Mouse (Mus musculus) hindbrain, embryonic 10.5 days (tissue): ENCODE measurements around the gene Tex2. TPM values are rescaled to one million over a fixed set of nuclear protein-coding genes. Genes with fewer than 3 reads are reported as not detected.

Source experiments
- DNase-seq: peaks from one replicate; pipeline ENCODE4 v3.0.0-alpha.2; 2017; ENCODE audit warnings: low spot score
- H3K27ac ChIP-seq: fragments of 300-500 bp; sonication (generic); 2 replicates; pipeline ENCODE4 v1.5.1; 2016; ENCODE audit warnings: mild to moderate bottlenecking, moderate library complexity
- H3K27me3 ChIP-seq: fragments of 300-500 bp; sonication (generic); 2 replicates; pipeline ENCODE4 v1.6.1; 2016; ENCODE audit warnings: mild to moderate bottlenecking; ENCODE audit not compliant: poor library complexity, insufficient read depth, severe bottlenecking
- H3K36me3 ChIP-seq: fragments of 300-500 bp; sonication (generic); 2 replicates; pipeline ENCODE4 v1.6.1; 2016; ENCODE audit warnings: mild to moderate bottlenecking, moderate library complexity
- H3K4me1 ChIP-seq: fragments of 300-500 bp; sonication (generic); replicated peaks from 2 replicates; pipeline ENCODE4 v1.6.1; 2016; ENCODE audit warnings: mild to moderate bottlenecking
- H3K4me3 ChIP-seq: fragments of 300-500 bp; sonication (generic); 2 replicates; pipeline ENCODE4 v1.5.1; 2016; ENCODE audit warnings: mild to moderate bottlenecking, moderate library complexity
- H3K9me3 ChIP-seq: fragments of 300-500 bp; sonication (generic); 2 replicates; pipeline ENCODE4 v1.6.1; 2016; ENCODE audit warnings: mild to moderate bottlenecking, moderate library complexity
- WGBS: fragments of 180-500 bp; shearing (Covaris S2); methylation state at CpG from one replicate; pipeline ENCODE4 v1.1.7; 2016; 5-methylcytosine and 5-hydroxymethylcytosine counted together
- polyA plus RNA-seq: library from polyadenylated mRNA; unstranded; fragments of >200 nt; fragmentation: Nextera tagmentation; extraction: Ambion mirVana; gene quantifications from 2 replicates; pipeline ENCODE4 v1.2.1, GENCODE M21; 2016

The Tex2 gene
- polyA plus RNA-seq, 1 experiment from 2014 or later, result 7.9 TPM

GRCm38 (mm10) chr11:106613638-106614338 is 565 bp upstream of the Tex2 start:
- H3K4me1 ChIP-seq, result peaks cover 19% of the 10 kb centered on the region
- no peaks in the 10 kb centered on the region for H3K9me3 ChIP-seq
- H3K27me3 ChIP-seq, result peaks cover 11% of the 10 kb centered on the region; the same call in 1 of the 2 replicates
- H3K36me3 ChIP-seq, result no peaks in the 10 kb centered on the region
- H3K4me3 ChIP-seq, result peak overlapping the region; percentile 99
- peak overlapping the region; percentile 90; the same call in 1 of the 2 replicates for H3K27ac ChIP-seq
- DNase-seq, result no peak
- 59% methylated on average over 15 of the region's 15 CpGs for WGBS

- Histone ChIP-seq H3K27me3 (peaks cover 11% of the 10 kb centered on the region; the same call in 1 of the 2 replicates), H3K27ac (peak overlapping the region; percentile 90), H3K4me1 (peaks cover 19% of the 10 kb centered on the region), H3K9me3 (no peaks in the 10 kb centered on the region), H3K36me3 (no peaks in the 10 kb centered on the region), H3K4me3 (peak overlapping the region; percentile 99)
- no peak for DNase-seq
- WGBS, result 0% methylated on average over 67 of the region's 67 CpGs
Observed at GRCm38 (mm10) chr11:106612209-106612960, 838 bp downstream of the Tex2 start.

GRCm38 (mm10) chr11:106609731-106610130 is 3.5 kb downstream of the Tex2 start:
- DNase-seq, result no peak
- H3K9me3 ChIP-seq, result no peaks in the 10 kb centered on the region
- H3K27me3 ChIP-seq, result peaks cover 11% of the 10 kb centered on the region; the same call in 1 of the 2 replicates
- H3K36me3 ChIP-seq, result peaks cover 1% of the 10 kb centered on the region; the same call in 1 of the 2 replicates
- H3K4me3 ChIP-seq, result no peak overlapping the region
- 77% methylated on average over 8 of the region's 8 CpGs for WGBS
- peaks cover 27% of the 10 kb centered on the region for H3K4me1 ChIP-seq
- no peak overlapping the region for H3K27ac ChIP-seq

- DNase-seq, result no peak
- Histone ChIP-seq H3K4me3 (no peak overlapping the region), H3K36me3 (peaks cover 6% of the 10 kb centered on the region), H3K9me3 (no peaks in the 10 kb centered on the region), H3K27ac (no peak overlapping the region), H3K4me1 (peaks cover 21% of the 10 kb centered on the region), H3K27me3 (peaks cover 11% of the 10 kb centered on the region; the same call in 1 of the 2 replicates)
- 77% methylated on average over 6 of the region's 6 CpGs for WGBS
Observed at GRCm38 (mm10) chr11:106607316-106607715, 5.9 kb downstream of the Tex2 start.

GRCm38 (mm10) chr11:106606042-106606441 is 7.2 kb downstream of the Tex2 start:
- H3K27ac ChIP-seq, result no peak overlapping the region
- 52% methylated on average over 5 of the region's 5 CpGs for WGBS

GRCm38 (mm10) chr11:106603230-106603629 is 10.0 kb downstream of the Tex2 start:
- H3K4me1 ChIP-seq, result peaks cover 31% of the 10 kb centered on the region
- H3K27me3 ChIP-seq, result no peaks in the 10 kb centered on the region
- no peak overlapping the region for H3K27ac ChIP-seq
- H3K4me3 ChIP-seq, result no peak overlapping the region
- H3K36me3 ChIP-seq, result peaks cover 6% of the 10 kb centered on the region
- no peak for DNase-seq
- no peaks in the 10 kb centered on the region for H3K9me3 ChIP-seq
- 90% methylated on average over 11 of the region's 11 CpGs for WGBS

More at GRCm38 (mm10) chr11:106606042-106606441, 7.2 kb downstream of the Tex2 start:
- no peak for DNase-seq
- peaks cover 3% of the 10 kb centered on the region; the same call in 1 of the 2 replicates for H3K27me3 ChIP-seq
- H3K36me3 ChIP-seq, result peaks cover 6% of the 10 kb centered on the region
- no peak overlapping the region for H3K4me3 ChIP-seq
- no peaks in the 10 kb centered on the region for H3K9me3 ChIP-seq
- H3K4me1 ChIP-seq, result peaks cover 17% of the 10 kb centered on the region; the same call in 1 of the 2 replicates

GRCm38 (mm10) chr11:106600124-106600523 is 13.1 kb downstream of the Tex2 start:
- no peak for DNase-seq
- 81% methylated on average over 5 of the region's 5 CpGs for WGBS
- Histone ChIP-seq H3K27ac (no peak overlapping the region), H3K4me1 (peaks cover 36% of the 10 kb centered on the region), H3K36me3 (peaks cover 6% of the 10 kb centered on the region), H3K4me3 (no peak overlapping the region), H3K9me3 (no peaks in the 10 kb centered on the region), H3K27me3 (no peaks in the 10 kb centered on the region)

GRCm38 (mm10) chr11:106599345-106599744 is 13.9 kb downstream of the Tex2 start:
- Histone ChIP-seq H3K4me3 (no peak overlapping the region), H3K27me3 (no peaks in the 10 kb centered on the region), H3K27ac (no peak overlapping the region), H3K4me1 (peaks cover 38% of the 10 kb centered on the region), H3K9me3 (no peaks in the 10 kb centered on the region), H3K36me3 (peaks cover under 1% of the 10 kb centered on the region)
- WGBS, result 66% methylated on average over 7 of the region's 7 CpGs
- DNase-seq, result no peak

- no peaks in the 10 kb centered on the region for H3K27me3 ChIP-seq
- DNase-seq, result no peak
- H3K27ac ChIP-seq, result no peak overlapping the region
- 82% methylated on average over 6 of the region's 6 CpGs for WGBS
- no peak overlapping the region for H3K4me3 ChIP-seq
- H3K36me3 ChIP-seq, result no peaks in the 10 kb centered on the region
- H3K4me1 ChIP-seq, result peaks cover 38% of the 10 kb centered on the region
- H3K9me3 ChIP-seq, result no peaks in the 10 kb centered on the region
Observed at GRCm38 (mm10) chr11:106598339-106598738, 14.9 kb downstream of the Tex2 start.

GRCm38 (mm10) chr11:106597737-106598330 is 15.4 kb downstream of the Tex2 start:
- Histone ChIP-seq H3K27me3 (no peaks in the 10 kb centered on the region), H3K4me3 (no peak overlapping the region), H3K9me3 (no peaks in the 10 kb centered on the region), H3K36me3 (peaks cover under 1% of the 10 kb centered on the region; the same call in 1 of the 2 replicates), H3K4me1 (peaks cover 38% of the 10 kb centered on the region), H3K27ac (no peak overlapping the region)
- DNase-seq, result no peak
- WGBS, result 76% methylated on average over 10 of the region's 10 CpGs

GRCm38 (mm10) chr11:106591183-106591582 is 22.0 kb downstream of the Tex2 start:
- Histone ChIP-seq H3K4me3 (no peak overlapping the region), H3K9me3 (no peaks in the 10 kb centered on the region), H3K36me3 (peaks cover 6% of the 10 kb centered on the region; the same call in 1 of the 2 replicates), H3K4me1 (peaks cover 40% of the 10 kb centered on the region), H3K27ac (no peak overlapping the region), H3K27me3 (no peaks in the 10 kb centered on the region)
- no peak for DNase-seq
- WGBS, result 87% methylated on average over 11 of the region's 11 CpGs

- Histone ChIP-seq H3K27me3 (no peaks in the 10 kb centered on the region), H3K4me3 (no peak overlapping the region), H3K27ac (no peak overlapping the region), H3K36me3 (peaks cover 6% of the 10 kb centered on the region; the same call in 1 of the 2 replicates), H3K9me3 (no peaks in the 10 kb centered on the region), H3K4me1 (peaks cover 31% of the 10 kb centered on the region)
- no peak for DNase-seq
- WGBS, result 31% methylated on average over 5 of the region's 5 CpGs
Observed at GRCm38 (mm10) chr11:106590143-106590542, 23.1 kb downstream of the Tex2 start.
